Mouse (Mus musculus) gastrocnemius, postnatal 14 days (tissue): ENCODE data around the gene Cyp4a12b. TPM values are rescaled to one million over a fixed set of nuclear protein-coding genes. Genes with fewer than 3 reads are reported as not detected.
"Not testable (repeated sequence)": the region's sequence is repeated elsewhere in the genome, so short reads cannot be mapped to it uniquely, and the experiment has no call there.

Experiments used
- DNase-seq: peaks from one replicate; pipeline ENCODE4 v3.0.0; 2021; ENCODE audit warnings: mixed read lengths
- intact Hi-C: fragments of 180-260 bp; cut with DNase I; formaldehyde crosslinking; loops from one replicate; pipeline ENCODE4 v1.15.1; 2025; ENCODE audit warnings: low total_unique reads
- long read RNA-seq, 2 experiments: library from polyadenylated mRNA; stranded (forward); transcript quantifications; one replicate each; pipeline ENCODE4 v2.0.0; 2021
- total RNA-seq, 2 experiments: library from RNA; stranded (reverse); gene quantifications; 2 replicates each; pipeline ENCODE4 v1.2.3; 2021

Gene Cyp4a12b
- total RNA-seq: not detected
- long read RNA-seq, experiment 1: 0 reads
- long read RNA-seq, experiment 2: 0 reads

- intact Hi-C loops, DNase-seq: not testable (repeated sequence)
Observed at GRCm38 (mm10) chr4:115411324-115411723, at the start of gene Cyp4a12b. Gene Cyp4a12b (plus strand): TSS chr4:115411624.

GRCm38 (mm10) chr4:115365624-115366023 is 45.8 kb upstream of the Cyp4a12b start:
- DNase-seq, intact Hi-C loops: not testable (repeated sequence)

- intact Hi-C loops, DNase-seq: not testable (repeated sequence)
Observed at GRCm38 (mm10) chr4:115368067-115368466, 43.4 kb upstream of the Cyp4a12b start.

- DNase-seq, intact Hi-C loops: not testable (repeated sequence)
Observed at GRCm38 (mm10) chr4:115396256-115396655, 15.2 kb upstream of the Cyp4a12b start.

- intact Hi-C loops, DNase-seq: not testable (repeated sequence)
Observed at GRCm38 (mm10) chr4:115396950-115397349, 14.5 kb upstream of the Cyp4a12b start.

GRCm38 (mm10) chr4:115450577-115451137 is 39.2 kb downstream of the Cyp4a12b start:
- no peak for DNase-seq
- intact Hi-C loops: no loop called here

- DNase-seq: no peak
- intact Hi-C loops: no loop called here
Observed at GRCm38 (mm10) chr4:115452304-115452703, 40.9 kb downstream of the Cyp4a12b start, which contains the start of gene Cyp4a30b. Gene Cyp4a30b (plus strand): TSS chr4:115452604.

GRCm38 (mm10) chr4:115473585-115473984 is 62.2 kb downstream of the Cyp4a12b start:
- intact Hi-C loops: loop anchor here (10.0 kb wide), 1 partner anchor 231 kb away; no protein-coding TSS in a partner anchor
- DNase-seq: not testable (repeated sequence)

GRCm38 (mm10) chr4:115476051-115476450 is 64.6 kb downstream of the Cyp4a12b start:
- not testable (repeated sequence) for DNase-seq
- intact Hi-C loops: loop anchor here (10.0 kb wide), 1 partner anchor 229 kb away; no protein-coding TSS in a partner anchor

GRCm38 (mm10) chr4:115481006-115481652 is 69.7 kb downstream of the Cyp4a12b start:
- intact Hi-C loops: no loop called here
- no peak for DNase-seq

Other genes starting within 250 kb of the Cyp4a12b start
- not detected for gene Cyp4a29, start 169.5 kb upstream of the Cyp4a12b start, total RNA-seq
- not detected for gene Cyp4a12a, start 112.6 kb upstream of the Cyp4a12b start, total RNA-seq
- not detected for gene Cyp4a30b, start 41.0 kb downstream of the Cyp4a12b start, total RNA-seq
- not detected for gene Cyp4a14, start 84.5 kb downstream of the Cyp4a12b start, total RNA-seq
- not detected for gene Cyp4a10, start 106.6 kb downstream of the Cyp4a12b start, total RNA-seq
- not detected for gene Cyp4a31, start 152.0 kb downstream of the Cyp4a12b start, total RNA-seq
- gene Cyp4a32, start 189.3 kb downstream of the Cyp4a12b start, total RNA-seq: not detected
- 1 to 10 TPM; 1.7 to 3.1 TPM for gene Cyp4b1, start 236.1 kb downstream of the Cyp4a12b start, total RNA-seq